Mouse (Mus musculus) kidney, postnatal 0 days (tissue): ENCODE results near the gene Nfe2. TPM values are rescaled to one million over a fixed set of nuclear protein-coding genes. Genes with fewer than 3 reads are reported as not detected.

Source experiments
- ATAC-seq: fragments of 200-750 bp; cut with Nextera tagmentation; replicated peaks from 2 replicates; pipeline ENCODE4 v1.8.0; 2017; ENCODE audit warnings: low read depth, moderate number of reproducible peaks, moderate TSS enrichment, moderate library complexity; ENCODE audit not compliant: low FRiP score
- DNase-seq: peaks from one replicate; pipeline ENCODE4 v3.0.0-alpha.2; 2016; ENCODE audit warnings: low spot score
- H3K27ac ChIP-seq: fragments of 300-500 bp; sonication (generic); 2 replicates; pipeline ENCODE4 v1.5.1; 2014; ENCODE audit warnings: mild to moderate bottlenecking
- H3K27me3 ChIP-seq: fragments of 300-500 bp; sonication (generic); 2 replicates; pipeline ENCODE4 v1.6.1; 2014; ENCODE audit warnings: low read length, mixed read lengths; ENCODE audit not compliant: insufficient read depth
- H3K36me3 ChIP-seq: fragments of 300-500 bp; sonication (generic); 2 replicates; pipeline ENCODE4 v1.6.1; 2014; ENCODE audit warnings: low read length, mixed read lengths; ENCODE audit not compliant: insufficient read depth
- H3K4me1 ChIP-seq: fragments of 300-500 bp; sonication (generic); replicated peaks from 2 replicates; pipeline ENCODE4 v1.6.1; 2014; ENCODE audit warnings: antibody characterized with exemption, low read length, mixed read lengths; ENCODE audit not compliant: insufficient read depth
- H3K4me2 ChIP-seq: fragments of 300-500 bp; sonication (generic); 2 replicates; pipeline ENCODE4 v1.6.1; 2014; ENCODE audit warnings: mild to moderate bottlenecking, low read length, moderate library complexity, mixed read lengths
- H3K4me3 ChIP-seq: fragments of 300-500 bp; sonication (generic); replicated peaks from 2 replicates; pipeline ENCODE4 v1.5.1; 2014; ENCODE audit warnings: low read depth, low read length
- H3K9ac ChIP-seq: fragments of 300-500 bp; sonication (generic); 2 replicates; pipeline ENCODE4 v1.6.1; 2014; ENCODE audit warnings: low read depth, low read length
- H3K9me3 ChIP-seq: fragments of 300-500 bp; sonication (generic); replicated peaks from 2 replicates; pipeline ENCODE4 v1.6.1; 2016; ENCODE audit warnings: low read length, inconsistent platforms, mixed read lengths
- CTCF ChIP-seq: IDR thresholded peaks from 2 replicates; pipeline ENCODE4 v1.5.1; 2016; ENCODE audit warnings: antibody characterized with exemption, low read depth, mild to moderate bottlenecking, moderate library complexity
- WGBS: fragments of 180-500 bp; shearing (Covaris S2); extraction: QIAGEN DNeasy Blood & Tissue Kit; methylation state at CpG from one replicate; pipeline ENCODE4 v1.1.7; 2014; 5-methylcytosine and 5-hydroxymethylcytosine counted together
- polyA plus RNA-seq: library from polyadenylated mRNA; unstranded; fragments of >200 nt; fragmentation: Nextera tagmentation; extraction: Ambion mirVana; gene quantifications from 2 replicates; pipeline ENCODE4 v1.2.1, GENCODE M21; 2015

Nfe2 gene
- polyA plus RNA-seq, 1 experiment from 2014 or later = 1.9 TPM

DNA sequence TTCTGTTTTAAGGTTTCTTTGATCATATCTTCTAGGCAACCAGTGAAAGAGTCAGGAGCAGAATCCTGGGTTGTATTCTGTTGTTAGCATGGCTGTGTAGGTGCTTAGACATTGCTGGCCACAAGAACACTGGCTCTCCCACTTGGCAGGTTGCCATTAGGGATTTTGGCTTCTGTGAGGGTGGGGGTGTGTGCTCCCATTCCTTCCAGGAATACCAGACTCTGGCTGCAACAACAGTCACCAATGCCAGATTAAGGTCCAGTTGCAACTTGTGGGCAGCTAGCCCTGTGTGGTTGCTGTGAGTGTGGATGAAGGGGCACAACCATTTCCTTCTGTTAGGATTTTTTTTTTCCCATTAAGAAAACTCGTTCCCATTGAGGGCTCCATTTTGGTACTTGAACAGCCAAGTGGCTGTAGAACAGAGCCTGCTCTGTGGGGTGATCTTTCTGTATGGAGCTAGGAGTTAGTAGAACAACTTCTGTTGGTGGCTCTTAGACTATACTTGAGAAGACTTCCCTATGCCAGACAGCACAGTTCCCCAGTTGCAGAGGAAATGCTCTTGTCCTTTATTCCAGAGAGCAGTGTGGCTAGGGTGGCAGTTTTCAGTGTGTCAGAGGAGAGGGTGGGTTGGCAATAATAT is 27.7 kb upstream of the Nfe2 start:
- Histone ChIP-seq H3K9ac (no peak overlapping the region), H3K36me3 (no peaks in the 10 kb centered on the region)

DNA sequence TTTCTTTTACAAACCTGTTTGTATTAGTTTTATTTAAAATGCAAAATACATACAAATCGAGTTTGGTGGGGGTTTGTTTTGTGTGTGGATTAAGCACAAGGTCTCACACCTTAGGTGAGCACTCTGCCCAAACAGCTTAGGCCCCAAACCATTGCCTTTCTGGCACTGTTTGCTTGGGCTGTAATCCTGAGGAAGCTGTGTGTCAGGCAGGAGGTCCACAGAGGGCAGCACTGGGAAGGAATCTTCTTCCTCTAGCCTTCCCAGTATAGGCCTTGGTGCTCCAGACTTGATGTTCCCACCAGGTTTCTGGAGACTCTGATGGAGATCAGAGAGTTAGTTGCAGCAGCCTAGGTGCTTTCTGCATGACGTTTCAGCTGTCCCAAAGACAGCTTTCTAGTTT is 26.4 kb upstream of the Nfe2 start:
- H3K9me3 ChIP-seq = no peaks in the 10 kb centered on the region
- no peak for ATAC-seq
- no peak overlapping the region for H3K4me3 ChIP-seq
- no peaks in the 10 kb centered on the region for H3K27me3 ChIP-seq
- TF ChIP-seq CTCF = peak; percentile 55; the same call in 1 of the 2 replicates
- no peaks in the 10 kb centered on the region for H3K36me3 ChIP-seq
- peak; percentile 61 for DNase-seq
- H3K9ac ChIP-seq = no peak overlapping the region
- 0 out of 2 replicates have a peak, but pooled peaks cover 6% of the 10 kb centered on the region for H3K4me1 ChIP-seq
- WGBS = 8% methylated on average over 2 of the region's 2 CpGs
- no peak overlapping the region for H3K4me2 ChIP-seq
- no peak overlapping the region for H3K27ac ChIP-seq

More for the DNA sequence above, 27.7 kb upstream of the Nfe2 start:
- Histone ChIP-seq H3K4me1 (peaks cover 8% of the 10 kb centered on the region; the same call in 1 of the 2 replicates), H3K4me2 (no peak overlapping the region), H3K9me3 (no peaks in the 10 kb centered on the region), H3K27me3 (no peaks in the 10 kb centered on the region), H3K27ac (no peak overlapping the region), H3K4me3 (no peak overlapping the region)
- DNase-seq = no peak
- no peak for TF ChIP-seq CTCF
- no peak for ATAC-seq
- 53% methylated on average over 1 of the region's 1 CpGs for WGBS

GRCm38 (mm10) chr15:103284066-103284465 is 25.9 kb upstream of the Nfe2 start:
- WGBS = 61% methylated on average over 3 of the region's 3 CpGs
- H3K9me3 ChIP-seq = no peaks in the 10 kb centered on the region
- no peak overlapping the region for H3K27ac ChIP-seq
- ATAC-seq = no peak
- 0 out of 2 replicates have a peak, but pooled peaks cover 3% of the 10 kb centered on the region for H3K4me1 ChIP-seq
- no peak overlapping the region for H3K4me3 ChIP-seq
- H3K36me3 ChIP-seq = no peaks in the 10 kb centered on the region
- no peak overlapping the region for H3K9ac ChIP-seq
- no peak overlapping the region for H3K4me2 ChIP-seq
- peak; percentile 77 for TF ChIP-seq CTCF
- no peaks in the 10 kb centered on the region for H3K27me3 ChIP-seq
- DNase-seq = peak; percentile 59

DNA sequence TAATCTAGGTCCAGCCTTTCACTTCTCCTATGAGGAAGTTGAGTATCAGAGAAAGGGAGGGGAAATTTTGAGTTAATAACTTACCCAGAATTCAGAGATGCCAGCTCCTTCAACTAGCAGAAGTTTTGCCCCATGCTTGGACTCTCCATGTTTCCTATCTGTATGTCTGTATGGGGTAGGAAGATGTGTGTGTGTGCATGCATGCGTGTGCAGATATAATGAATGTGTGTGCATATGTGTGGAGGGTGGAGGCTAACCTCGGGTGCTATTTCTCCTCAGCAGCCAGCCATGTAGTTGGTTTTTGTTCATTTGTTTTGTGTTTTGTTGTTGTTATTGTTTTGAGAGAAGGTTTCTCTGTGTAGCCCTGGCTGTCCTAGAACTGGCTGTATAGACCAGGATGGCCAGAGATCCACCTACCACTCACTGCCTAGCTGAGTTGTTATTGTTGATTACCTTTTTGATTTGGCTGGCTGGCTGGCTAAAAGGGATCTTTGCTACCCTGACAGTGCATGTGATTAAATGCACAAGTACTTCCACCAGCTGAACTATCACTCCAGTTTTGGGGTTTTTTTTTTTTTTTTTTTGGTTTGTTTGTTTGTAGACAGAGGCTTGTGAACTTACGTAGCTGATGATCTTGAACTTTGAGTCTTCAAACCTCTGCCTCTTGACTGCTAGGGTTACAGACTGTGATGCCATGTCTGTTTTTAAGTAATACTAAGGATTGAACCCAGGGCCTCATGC is 23.4 kb upstream of the Nfe2 start:
- H3K4me1 ChIP-seq = 0 out of 2 replicates have a peak, but pooled peaks cover 7% of the 10 kb centered on the region
- DNase-seq (peak; percentile 0), ATAC-seq (no peak)
- no peak overlapping the region for H3K4me2 ChIP-seq
- no peaks in the 10 kb centered on the region for H3K36me3 ChIP-seq
- no peak overlapping the region for H3K9ac ChIP-seq
- H3K27me3 ChIP-seq = no peaks in the 10 kb centered on the region
- 90% methylated on average over 3 of the region's 3 CpGs for WGBS
- no peak overlapping the region for H3K4me3 ChIP-seq
- H3K27ac ChIP-seq = no peak overlapping the region
- no peaks in the 10 kb centered on the region for H3K9me3 ChIP-seq
- no peak for TF ChIP-seq CTCF

DNA sequence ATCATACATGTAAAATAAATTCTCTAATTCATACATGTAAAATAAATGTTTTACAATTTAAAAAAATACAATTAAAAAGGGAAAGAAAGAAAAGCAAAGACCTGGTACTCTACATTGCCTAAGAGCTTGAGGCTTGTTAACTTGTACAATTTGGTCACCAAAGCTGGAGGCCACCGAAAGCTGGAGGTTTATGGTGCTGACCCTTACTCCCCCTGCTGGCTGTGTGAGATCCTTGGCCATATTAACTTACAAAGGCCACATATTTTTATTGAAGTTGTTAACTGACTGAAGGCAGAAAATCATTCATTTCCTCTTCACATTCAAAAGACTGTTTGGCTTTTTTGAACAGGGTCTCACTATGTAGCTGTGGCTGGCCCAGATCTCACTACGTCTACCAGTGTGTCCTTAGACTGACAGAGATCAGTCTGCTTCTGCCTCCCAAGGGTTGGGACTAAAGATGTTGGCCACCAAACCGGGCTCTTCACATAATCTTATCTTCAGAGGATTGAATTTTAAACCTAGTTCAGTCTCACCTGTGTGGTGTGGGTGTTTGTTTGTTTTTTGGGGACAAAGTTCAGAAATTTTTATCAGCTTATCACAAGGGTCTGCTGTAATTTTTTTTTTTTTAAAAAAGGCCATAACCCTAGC is 22.7 kb upstream of the Nfe2 start:
- 54% methylated on average over 3 of the region's 3 CpGs for whole genome bisulfite sequencing
- Histone ChIP-seq H3K36me3 (no peaks in the 10 kb centered on the region), H3K27me3 (no peaks in the 10 kb centered on the region), H3K27ac (no peak overlapping the region), H3K4me1 (0 out of 2 replicates have a peak, but pooled peaks cover 7% of the 10 kb centered on the region), H3K9me3 (no peaks in the 10 kb centered on the region), H3K4me3 (no peak overlapping the region), H3K4me2 (no peak overlapping the region), H3K9ac (no peak overlapping the region)
- ATAC-seq = no peak; the same call in 1 of the 2 replicates
- peak; percentile 89 for DNase-seq
- peak; percentile 80 for TF ChIP-seq CTCF

DNA sequence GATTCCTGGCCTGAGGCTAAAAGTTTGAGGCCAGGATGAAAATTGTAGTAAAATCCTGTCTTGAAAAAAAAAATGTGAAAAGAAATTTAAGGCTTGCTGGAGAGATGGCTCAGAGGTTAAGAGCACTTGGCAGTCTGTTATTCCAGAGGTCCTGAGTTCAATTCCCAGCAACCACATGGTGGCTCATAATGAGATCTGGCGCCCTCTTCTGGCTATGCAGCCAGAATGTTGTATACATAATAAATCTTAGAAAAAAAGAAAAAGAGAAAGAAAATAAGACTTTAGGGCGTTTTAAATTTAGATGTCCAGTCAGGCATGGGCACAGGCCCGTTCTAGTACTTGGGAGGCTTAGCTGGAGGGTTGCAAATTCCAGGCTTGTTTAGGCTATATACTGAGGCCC is 21.5 kb upstream of the Nfe2 start:
- no peak overlapping the region for H3K4me3 ChIP-seq
- no peak for ATAC-seq
- H3K27me3 ChIP-seq = no peaks in the 10 kb centered on the region
- DNase-seq = peak; percentile 70
- H3K9ac ChIP-seq = no peak overlapping the region
- WGBS = 44% methylated on average over 3 of the region's 3 CpGs
- H3K4me1 ChIP-seq = 0 out of 2 replicates have a peak, but pooled peaks cover 7% of the 10 kb centered on the region
- no peaks in the 10 kb centered on the region for H3K36me3 ChIP-seq
- H3K4me2 ChIP-seq = no peak overlapping the region
- no peaks in the 10 kb centered on the region for H3K9me3 ChIP-seq
- TF ChIP-seq CTCF = peak; percentile 65
- no peak overlapping the region for H3K27ac ChIP-seq
